Mouse (Mus musculus): ENCODE measurements around the gene Pmp22. TPM values are rescaled to one million over a fixed set of nuclear protein-coding genes. Genes with fewer than 3 reads are reported as not detected.

Pmp22 gene
- total RNA-seq, 2 experiments from 2014 or later = 22.4 to 22.6 TPM

- no peak for DNase-seq (ENCODE audit: low spot score in 2 of 2)
These were observed 23.1 kb downstream of the Pmp22 start for GRCm38 (mm10) chr11:63151857-63152256.

DNA sequence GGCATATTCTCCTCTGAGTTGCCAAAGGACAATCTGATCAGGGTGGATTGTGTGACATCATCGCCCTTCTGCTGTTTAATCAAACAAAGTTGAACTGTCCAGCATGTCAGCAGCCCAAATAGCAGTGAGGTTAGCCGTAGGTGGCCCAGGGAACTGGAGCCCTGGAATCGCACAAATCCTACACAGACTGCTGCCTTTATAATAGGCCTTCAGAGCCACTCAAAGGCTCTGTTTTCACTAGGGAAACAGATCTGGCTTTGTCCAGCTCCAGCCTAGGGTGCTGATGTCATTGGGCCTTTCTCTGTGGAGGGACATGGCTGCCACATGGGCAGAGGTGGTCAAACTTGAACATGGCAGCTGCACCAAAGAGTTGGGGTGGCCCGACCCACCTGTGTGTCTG is 28.3 kb downstream of the Pmp22 start:
- DNase-seq (ENCODE audit: low spot score in 2 of 2) = no peak

- no peak for DNase-seq (ENCODE audit: low spot score in 2 of 2)
These were observed 32.1 kb downstream of the Pmp22 start for GRCm38 (mm10) chr11:63160926-63161325.

DNA sequence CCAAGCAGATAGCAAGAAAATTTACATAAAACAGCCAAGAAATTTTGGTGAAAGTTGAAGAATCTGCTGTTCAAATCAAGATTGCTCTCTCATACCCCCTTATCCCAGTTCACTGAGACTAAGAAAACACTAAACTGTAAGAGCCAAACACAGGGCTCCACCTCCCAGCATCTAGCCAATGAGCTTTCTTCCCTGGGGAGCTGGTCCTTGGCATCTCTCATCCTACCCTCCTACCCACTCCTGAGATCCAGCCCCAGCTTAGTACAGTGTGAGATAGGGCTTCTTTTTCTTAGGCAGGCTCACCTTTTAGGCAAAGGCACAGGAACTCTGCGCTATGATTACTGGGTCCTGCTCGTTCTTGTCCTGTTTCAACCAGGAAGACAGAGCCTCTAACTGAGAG is 34.0 kb downstream of the Pmp22 start:
- DNase-seq (ENCODE audit: low spot score in 2 of 2) = no peak

GRCm38 (mm10) chr11:63163550-63163949 is 34.8 kb downstream of the Pmp22 start:
- DNase-seq (ENCODE audit: low spot score in 2 of 2) = no peak

GRCm38 (mm10) chr11:63163986-63164682 is 35.4 kb downstream of the Pmp22 start:
- DNase-seq (ENCODE audit: low spot score in 2 of 2) = no peak

- DNase-seq (ENCODE audit: low spot score in 2 of 2) = no peak
These were observed 36.1 kb downstream of the Pmp22 start for GRCm38 (mm10) chr11:63164756-63165484.

- DNase-seq (ENCODE audit: low spot score in 2 of 2) = no peak
These were observed 39.0 kb downstream of the Pmp22 start for GRCm38 (mm10) chr11:63167826-63168225.

- DNase-seq (ENCODE audit: low spot score in 2 of 2) = no peak
These were observed 39.9 kb downstream of the Pmp22 start for GRCm38 (mm10) chr11:63168551-63169258.

GRCm38 (mm10) chr11:63171977-63172376 is 43.2 kb downstream of the Pmp22 start:
- DNase-seq (ENCODE audit: low spot score in 2 of 2) = peak in 1 of 2 experiments; percentile 53

- DNase-seq (ENCODE audit: low spot score in 2 of 2) = no peak
These were observed 44.8 kb downstream of the Pmp22 start for GRCm38 (mm10) chr11:63173604-63174003.

GRCm38 (mm10) chr11:63175302-63175701 is 46.5 kb downstream of the Pmp22 start:
- DNase-seq (ENCODE audit: low spot score in 2 of 2) = no peak

GRCm38 (mm10) chr11:63176416-63176815 is 47.6 kb downstream of the Pmp22 start:
- DNase-seq (ENCODE audit: low spot score in 2 of 2) = no peak

DNA sequence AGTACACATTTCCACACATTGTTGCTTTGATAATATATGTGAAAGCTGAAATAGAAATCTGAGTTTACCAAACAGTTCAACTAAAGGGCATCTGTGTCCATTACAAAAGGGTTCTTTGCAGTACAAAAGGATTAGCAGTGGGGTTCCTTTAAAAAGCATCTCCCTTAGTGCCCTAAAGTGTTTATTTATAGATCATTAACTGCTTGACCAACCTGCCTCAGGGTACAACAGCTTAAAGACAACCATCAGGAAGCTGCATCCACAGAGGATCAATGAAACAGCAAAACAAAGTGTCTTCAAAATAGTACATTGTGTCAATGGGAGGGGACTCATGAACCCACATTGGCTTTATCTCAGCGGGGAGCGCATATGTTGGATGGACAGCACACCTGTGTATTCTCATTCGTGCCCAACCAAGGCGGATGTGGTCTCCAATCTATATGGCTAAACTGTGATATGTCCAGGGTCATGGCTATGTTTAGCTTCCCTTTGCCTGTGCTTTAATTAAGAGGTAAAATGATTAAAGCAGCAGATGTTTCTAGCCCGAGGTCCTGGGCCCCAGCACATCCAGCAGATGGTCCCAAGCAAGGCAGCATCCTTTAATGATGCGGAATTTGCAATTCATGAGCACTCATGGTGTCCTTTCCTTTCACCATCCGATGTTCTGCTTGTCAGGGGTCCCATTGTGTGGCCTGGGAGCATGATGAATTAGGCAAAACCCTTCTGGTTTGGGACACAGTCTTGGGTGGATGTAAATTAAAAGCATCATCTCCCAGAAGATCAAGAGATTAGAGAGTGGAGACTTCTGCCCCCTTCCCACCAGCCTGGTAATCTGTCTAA is 51.7 kb downstream of the Pmp22 start:
- DNase-seq (ENCODE audit: low spot score in 2 of 2) = no peak

- DNase-seq (ENCODE audit: low spot score in 2 of 2) = no peak
These were observed 60.0 kb downstream of the Pmp22 start for GRCm38 (mm10) chr11:63188803-63189202.

- no peak for DNase-seq (ENCODE audit: low spot score in 2 of 2)
These were observed 69.3 kb downstream of the Pmp22 start for GRCm38 (mm10) chr11:63198070-63198469.

DNA sequence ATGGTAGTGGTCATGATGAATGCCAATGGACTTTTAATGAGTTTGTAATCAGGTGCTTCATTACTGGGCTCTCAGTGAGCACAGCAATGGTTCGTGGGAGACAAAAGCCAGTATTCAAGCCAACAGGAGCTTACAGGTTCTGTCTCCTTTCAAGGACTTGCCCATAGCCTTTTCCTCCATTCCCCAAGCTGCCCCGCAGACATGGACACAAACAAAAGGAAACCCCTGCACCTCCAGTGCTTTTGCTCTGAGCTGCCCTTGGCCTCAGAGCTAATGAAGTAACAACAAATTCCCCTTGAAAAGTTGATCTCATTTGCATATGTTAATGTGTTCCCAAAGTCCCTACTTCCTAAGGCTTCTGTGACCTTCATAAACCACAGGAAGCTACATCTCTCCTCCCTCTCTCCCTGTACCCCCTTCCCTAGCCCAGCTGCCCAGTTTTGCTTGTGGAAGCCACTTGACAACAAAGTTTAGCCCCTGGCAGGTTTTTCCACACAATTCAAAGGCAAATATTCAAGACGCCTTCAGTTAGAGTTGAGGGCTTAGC is 73.3 kb downstream of the Pmp22 start:
- DNase-seq (ENCODE audit: low spot score in 2 of 2) = no peak
